Mouse (Mus musculus) left cerebral cortex, adult 18-20 months (tissue): Measurements from ENCODE around the gene Slc5a8. TPM values are rescaled to one million over a fixed set of nuclear protein-coding genes. Genes with fewer than 3 reads are reported as not detected.

Experiments
- DNase-seq, 2 experiments: peaks; one replicate each; pipeline ENCODE4 v3.0.0; 2021 to 2022; ENCODE audit warnings: low spot score in 2 of 2, mixed read lengths in 1 of 2
- total RNA-seq, 2 experiments: library from RNA; stranded (reverse); gene quantifications; 2 replicates each; pipeline ENCODE4 v1.2.3; 2021

The Slc5a8 gene
- total RNA-seq, 2 experiments from 2014 or later = not detected

DNA sequence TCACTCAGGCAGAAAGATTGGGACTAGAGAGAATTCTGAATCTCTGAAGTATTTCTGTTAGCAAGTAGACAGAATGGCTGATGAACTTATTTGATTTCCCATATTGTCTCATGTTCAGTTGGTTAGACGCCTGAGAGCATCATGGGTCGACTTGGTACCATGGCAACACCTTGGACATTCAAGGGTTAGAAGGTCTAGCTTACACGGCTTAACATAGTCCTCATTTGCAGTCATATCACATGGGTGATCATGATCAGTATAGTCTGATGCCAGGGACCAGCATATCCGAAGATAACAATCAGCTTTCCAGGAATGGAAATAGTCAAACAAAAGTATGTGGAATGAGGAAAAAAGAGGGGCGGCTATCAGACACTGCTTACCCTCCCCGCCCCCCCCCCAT is 93.1 kb downstream of the Slc5a8 start:
- no peak for DNase-seq

Other genes with a start within 250 kb of the Slc5a8 start
- gene Spic, start 201.0 kb upstream of the Slc5a8 start, total RNA-seq = not detected
- gene Arl1, start 155.1 kb upstream of the Slc5a8 start, total RNA-seq = 100 to 1,000 TPM; 143 to 144 TPM
- 10 to 100 TPM; 18.2 to 18.5 TPM for gene Utp20, start 59.2 kb upstream of the Slc5a8 start, total RNA-seq